Mouse (Mus musculus) ES-E14 (cell line): ENCODE measurements around the gene Olfr65.

Experiments used
- CHD2 ChIP-seq: IDR thresholded peaks from 2 replicates; pipeline ENCODE4 v1.6.1; 2014; ENCODE audit warnings: mild to moderate bottlenecking, low read depth, low read length, inconsistent platforms
- MAFK ChIP-seq: IDR thresholded peaks from 2 replicates; pipeline ENCODE4 v1.6.1; 2014; ENCODE audit warnings: mild to moderate bottlenecking, low read depth, low read length, inconsistent platforms; ENCODE audit not compliant: insufficient read depth

GRCm38 (mm10) chr7:103877093-103877492 is 26.2 kb upstream of the Olfr65 start:
- TF ChIP-seq MAFK (no peak), CHD2 (no peak)
